Mouse (Mus musculus): Measurements from ENCODE around the gene Arhgap44.

Gene Arhgap44

GRCm38 (mm10) chr11:65088451-65089222 is 74.1 kb downstream of the Arhgap44 start:
- in situ Hi-C loops (cut with MboI, MseI): no loop called here

GRCm38 (mm10) chr11:65080761-65081160 is 82.0 kb downstream of the Arhgap44 start:
- in situ Hi-C loops (cut with MboI, MseI): no loop called here

- in situ Hi-C loops (cut with MboI, MseI): no loop called here
Measured at GRCm38 (mm10) chr11:65080274-65080673, 82.5 kb downstream of the Arhgap44 start.

- in situ Hi-C loops (cut with MboI, MseI): loop anchor here (10.0 kb wide), 1 partner anchor 335 kb away; no protein-coding TSS in a partner anchor
Measured at GRCm38 (mm10) chr11:65069609-65070008, 93.2 kb downstream of the Arhgap44 start.

GRCm38 (mm10) chr11:65069051-65069450 is 93.7 kb downstream of the Arhgap44 start:
- in situ Hi-C loops (cut with MboI, MseI): loop anchor here (10.0 kb wide), 1 partner anchor 336 kb away; no protein-coding TSS in a partner anchor

GRCm38 (mm10) chr11:65065201-65065600 is 97.6 kb downstream of the Arhgap44 start:
- in situ Hi-C loops (cut with MboI, MseI): loop anchor here (10.0 kb wide), 1 partner anchor 340 kb away; no protein-coding TSS in a partner anchor

- in situ Hi-C loops (cut with MboI, MseI): loop anchor here (10.0 kb wide), 1 partner anchor 343 kb away; no protein-coding TSS in a partner anchor
Measured at GRCm38 (mm10) chr11:65061437-65061836, 101.3 kb downstream of the Arhgap44 start.

- in situ Hi-C loops (cut with MboI, MseI): no loop called here
Measured at GRCm38 (mm10) chr11:65059531-65059930, 103.2 kb downstream of the Arhgap44 start.

- in situ Hi-C loops (cut with MboI, MseI): no loop called here
Measured at GRCm38 (mm10) chr11:65058224-65058908, 104.4 kb downstream of the Arhgap44 start.

- in situ Hi-C loops (cut with MboI, MseI): no loop called here
Measured at GRCm38 (mm10) chr11:65055596-65055995, 107.2 kb downstream of the Arhgap44 start.

GRCm38 (mm10) chr11:65054216-65054615 is 108.5 kb downstream of the Arhgap44 start:
- in situ Hi-C loops (cut with MboI, MseI): no loop called here

- in situ Hi-C loops (cut with MboI, MseI): no loop called here
Measured at GRCm38 (mm10) chr11:65050819-65051218, 111.9 kb downstream of the Arhgap44 start.

- in situ Hi-C loops (cut with MboI, MseI): no loop called here
Measured at GRCm38 (mm10) chr11:65049090-65049489, 113.7 kb downstream of the Arhgap44 start.

GRCm38 (mm10) chr11:65040556-65040955 is 122.2 kb downstream of the Arhgap44 start:
- in situ Hi-C loops (cut with MboI, MseI): no loop called here

GRCm38 (mm10) chr11:65039517-65040095 is 123.2 kb downstream of the Arhgap44 start:
- in situ Hi-C loops (cut with MboI, MseI): no loop called here

- in situ Hi-C loops (cut with MboI, MseI): no loop called here
Measured at GRCm38 (mm10) chr11:65038996-65039395, 123.8 kb downstream of the Arhgap44 start.

- in situ Hi-C loops (cut with MboI, MseI): no loop called here
Measured at GRCm38 (mm10) chr11:65032221-65032620, 130.5 kb downstream of the Arhgap44 start.

- in situ Hi-C loops (cut with MboI, MseI): no loop called here
Measured at GRCm38 (mm10) chr11:65030201-65030600, 132.6 kb downstream of the Arhgap44 start.

- in situ Hi-C loops (cut with MboI, MseI): no loop called here
Measured at GRCm38 (mm10) chr11:65028049-65028448, 134.7 kb downstream of the Arhgap44 start.

GRCm38 (mm10) chr11:65022771-65023170 is 140.0 kb downstream of the Arhgap44 start:
- in situ Hi-C loops (cut with MboI, MseI): no loop called here

GRCm38 (mm10) chr11:65020744-65021143 is 142.0 kb downstream of the Arhgap44 start:
- in situ Hi-C loops (cut with MboI, MseI): no loop called here

- in situ Hi-C loops (cut with MboI, MseI): no loop called here
Measured at GRCm38 (mm10) chr11:65016754-65017153, 146.0 kb downstream of the Arhgap44 start.

All from regulatory T cell (primary cell).